20 mouse cellular contexts compared by ENCODE assay signal in the genomic region with DNA sequence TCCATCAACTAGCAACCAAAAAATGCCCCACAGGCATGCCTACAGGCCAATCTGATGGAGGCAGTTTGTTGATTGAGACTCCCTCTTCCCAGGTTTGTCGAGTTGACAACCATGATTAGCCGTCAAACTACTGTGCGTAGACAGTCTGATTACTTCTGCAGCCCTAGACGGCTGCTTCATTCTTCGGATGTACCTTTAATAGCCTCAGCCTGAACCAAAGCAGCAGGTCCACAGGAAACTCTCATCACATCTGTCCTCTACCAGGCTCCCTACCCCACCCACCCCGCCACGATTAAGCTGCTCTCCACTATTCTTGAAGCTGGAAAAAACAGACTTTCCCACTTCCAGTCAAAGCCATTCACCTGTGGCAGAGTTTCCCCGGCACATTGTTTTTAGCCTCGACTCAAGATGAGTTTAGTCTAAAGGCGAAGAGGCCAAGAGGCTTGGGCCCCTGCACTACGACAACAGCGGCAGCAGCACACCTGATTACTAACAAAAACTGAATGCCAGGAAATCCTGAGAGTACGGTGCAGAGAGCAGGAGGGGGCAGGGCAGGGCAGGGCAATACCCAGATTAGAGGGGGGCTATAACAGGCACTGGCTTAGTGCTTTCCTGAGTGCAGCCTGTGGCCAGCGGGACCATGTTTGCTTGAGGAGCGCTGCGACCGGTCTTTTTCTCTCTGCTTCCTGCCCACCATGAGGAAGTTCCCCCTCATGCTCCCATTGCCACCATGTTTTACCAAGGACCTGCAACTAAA. TPM values are rescaled to one million over a fixed set of nuclear protein-coding genes. Genes with fewer than 3 reads are reported as not detected.
DNase-seq lines count a peak whose midpoint lies in the region; ATAC-seq lines count a peak whose summit lies in the region.
"Had no signal": no experiment of that assay in that cellular context is flagged by ENCODE, and none has a peak within 500 bp of the region (broad histone marks: within the 10 kb centered on the region; RNA-seq: fewer than 3 reads in every experiment).

No protein-coding gene starts in this region.

- H3K27ac ChIP-seq in heart, embryonic 12.5 days (ENCODE audit: poor library complexity, severe bottlenecking): no peak overlapping the region
- peak overlapping the region; percentile 30; the same call in 1 of the 2 replicates for H3K27ac ChIP-seq in lung, embryonic 15.5 days
- H3K27ac ChIP-seq in stomach, embryonic 15.5 days: no peak overlapping the region
- H3K27ac ChIP-seq: forebrain, embryonic 12.5 days; hindbrain, embryonic 12.5 days; limb, embryonic 13.5 days; liver, embryonic 13.5 days; midbrain, embryonic 12.5 days had no signal

- no peak for DNase-seq in cerebellum, postnatal 25 days
- DNase-seq in heart, postnatal 14 days: no peak
- DNase-seq in lung, postnatal 25 days (ENCODE audit: low spot score): no peak
- no peak for DNase-seq in ovary, postnatal 14 days (ENCODE audit: low spot score)
- DNase-seq: adrenal gland, adult 8-10 months; gastrocnemius, postnatal 25 days; kidney, adult 8-10 months; liver, embryonic 13.5 days; thymus, postnatal 36 days had no signal

- 0 out of 2 replicates have a peak, but pooled peaks have one; percentile 21 for ATAC-seq in cerebellum, adult (ENCODE audit: insufficient number of reproducible peaks, low FRiP score, low TSS enrichment)
- ATAC-seq in heart, embryonic 12.5 days (ENCODE audit: insufficient number of reproducible peaks, low FRiP score): peak; percentile 57; the same call in 1 of the 2 replicates
- peak; percentile 27; the same call in 1 of the 2 replicates for ATAC-seq in lung, embryonic 15.5 days (ENCODE audit: borderline replicate concordance, extremely low read depth, low FRiP score, low TSS enrichment)
- peak; percentile 56; the same call in 1 of the 2 replicates for ATAC-seq in stomach, embryonic 15.5 days (ENCODE audit: insufficient read depth, low FRiP score, low read depth)
- ATAC-seq: inflammation-experienced regulatory T-cells, adult 6 months; Patski had no signal

- H3K9ac ChIP-seq in heart, embryonic 12.5 days: no peak overlapping the region
- H3K9ac ChIP-seq in lung, embryonic 15.5 days: no peak overlapping the region
- H3K9ac ChIP-seq in stomach, embryonic 15.5 days: no peak overlapping the region
- H3K9ac ChIP-seq: forebrain, embryonic 12.5 days; hindbrain, embryonic 12.5 days; limb, embryonic 13.5 days; liver, embryonic 13.5 days; midbrain, embryonic 12.5 days had no signal

- H3K4me3 ChIP-seq in heart, embryonic 12.5 days: no peak overlapping the region
- no peak overlapping the region for H3K4me3 ChIP-seq in lung, embryonic 15.5 days
- no peak overlapping the region for H3K4me3 ChIP-seq in stomach, embryonic 15.5 days (replicated peaks)
- H3K4me3 ChIP-seq: forebrain, embryonic 12.5 days; hindbrain, embryonic 12.5 days; limb, embryonic 13.5 days; liver, embryonic 13.5 days; midbrain, embryonic 12.5 days had no signal

- peaks cover 17% of the 10 kb centered on the region for H3K4me1 ChIP-seq in heart, embryonic 12.5 days (replicated peaks)
- no peaks in the 10 kb centered on the region for H3K4me1 ChIP-seq in lung, embryonic 15.5 days
- no peaks in the 10 kb centered on the region for H3K4me1 ChIP-seq in stomach, embryonic 15.5 days
- H3K4me1 ChIP-seq: forebrain, embryonic 12.5 days; hindbrain, embryonic 12.5 days; limb, embryonic 13.5 days; midbrain, embryonic 12.5 days had no signal

- H3K9me3 ChIP-seq in heart, embryonic 12.5 days (replicated peaks): no peaks in the 10 kb centered on the region
- H3K9me3 ChIP-seq in lung, embryonic 15.5 days: no peaks in the 10 kb centered on the region
- no peaks in the 10 kb centered on the region for H3K9me3 ChIP-seq in stomach, embryonic 15.5 days
- H3K9me3 ChIP-seq: forebrain, embryonic 12.5 days; hindbrain, embryonic 12.5 days; limb, embryonic 13.5 days; liver, embryonic 13.5 days; midbrain, embryonic 12.5 days had no signal

- no peak overlapping the region for H3K4me2 ChIP-seq in heart, embryonic 12.5 days
- no peak overlapping the region for H3K4me2 ChIP-seq in lung, embryonic 15.5 days
- no peak overlapping the region for H3K4me2 ChIP-seq in stomach, embryonic 15.5 days
- H3K4me2 ChIP-seq: forebrain, embryonic 12.5 days; heart, embryonic 11.5 days; hindbrain, embryonic 12.5 days; limb, embryonic 13.5 days; liver, embryonic 13.5 days; midbrain, embryonic 12.5 days had no signal

- H3K36me3 ChIP-seq in heart, embryonic 12.5 days: no peaks in the 10 kb centered on the region
- no peaks in the 10 kb centered on the region for H3K36me3 ChIP-seq in lung, embryonic 15.5 days
- H3K36me3 ChIP-seq in stomach, embryonic 15.5 days: no peaks in the 10 kb centered on the region
- H3K36me3 ChIP-seq: hindbrain, embryonic 12.5 days; limb, embryonic 13.5 days; midbrain, embryonic 12.5 days had no signal

- H3K27me3 ChIP-seq in heart, embryonic 12.5 days (replicated peaks): no peaks in the 10 kb centered on the region
- H3K27me3 ChIP-seq in lung, embryonic 15.5 days: no peaks in the 10 kb centered on the region
- no peaks in the 10 kb centered on the region for H3K27me3 ChIP-seq in stomach, embryonic 15.5 days (replicated peaks)
- H3K27me3 ChIP-seq: forebrain, embryonic 12.5 days; hindbrain, embryonic 12.5 days; limb, embryonic 13.5 days; liver, embryonic 13.5 days; midbrain, embryonic 12.5 days; Patski had no signal

- 59% methylated on average over 17 of the region's 17 CpGs for WGBS in heart, embryonic 12.5 days
- 74% methylated on average over 17 of the region's 17 CpGs for WGBS in lung, embryonic 15.5 days
- WGBS in stomach, embryonic 15.5 days: 77% methylated on average over 17 of the region's 17 CpGs

- intact Hi-C loops in heart, postnatal 14 days (cut with DNase I): loop anchor here (2.0 kb wide), 1 partner anchor 16 kb away; no protein-coding TSS in a partner anchor

RNA-seq across cellular contexts. Expression of a gene that starts 18.7 kb away (rescaled TPM):
- 5.3 and 6.3 TPM in 2 replicates for polyA plus RNA-seq in heart, embryonic 12.5 days (2016; fragmentation: Nextera tagmentation; extraction: Ambion mirVana)
- 10 to 100 TPM; 13.9 to 15.9 TPM for total RNA-seq in heart, postnatal 14 days (2021)
- 3.5 and 4.4 TPM in 2 replicates for polyA plus RNA-seq in lung, embryonic 15.5 days (2015; fragmentation: Nextera tagmentation; extraction: Ambion mirVana)
- 5.4 and 5.8 TPM in 2 replicates for polyA plus RNA-seq in stomach, embryonic 15.5 days (2015; fragmentation: Nextera tagmentation; extraction: Ambion mirVana)

RNA-seq across cellular contexts. Expression of a gene that starts 42.3 kb away (rescaled TPM):
- polyA plus RNA-seq in heart, embryonic 12.5 days (2016; fragmentation: Nextera tagmentation; extraction: Ambion mirVana): 121 and 122 TPM in 2 replicates
- 10 to 100 TPM; 35.2 to 39.8 TPM for total RNA-seq in heart, postnatal 14 days (2021)
- polyA plus RNA-seq in lung, embryonic 15.5 days (2015; fragmentation: Nextera tagmentation; extraction: Ambion mirVana): 157 and 161 TPM in 2 replicates
- 144 and 163 TPM in 2 replicates for polyA plus RNA-seq in stomach, embryonic 15.5 days (2015; fragmentation: Nextera tagmentation; extraction: Ambion mirVana)
